Comparison of ENCODE assay signal across 9 mouse cellular contexts in genomic region chr11:70110146-70110545, GRCm38 (mm10). TPM values are rescaled to one million over a fixed set of nuclear protein-coding genes. Genes with fewer than 3 reads are reported as not detected.
A peak's percentile ranks its signal among the peaks of the same experiment; 100 is the strongest.
DNase-seq lines count a peak whose midpoint lies in the region; ATAC-seq and TF ChIP-seq lines count a peak whose summit lies in the region.
"Had no signal": no experiment of that assay in that cellular context is flagged by ENCODE, and none has a peak within 500 bp of the region (broad histone marks: within the 10 kb centered on the region; RNA-seq: fewer than 3 reads in every experiment).

No protein-coding gene starts in this region.

- no peaks in the 10 kb centered on the region for H3K27me3 ChIP-seq in neural tube, embryonic 15.5 days (replicated peaks)
- no peaks in the 10 kb centered on the region for H3K27me3 ChIP-seq in limb, embryonic 11.5 days (ENCODE audit: control insufficient read depth, insufficient read depth, low read length)

- no peak for ATAC-seq in neural tube, embryonic 15.5 days (ENCODE audit: low FRiP score)
- ATAC-seq in limb, embryonic 11.5 days (ENCODE audit: insufficient number of reproducible peaks, low FRiP score, low TSS enrichment, low read depth) = no peak

- no peaks in the 10 kb centered on the region for H3K4me1 ChIP-seq in neural tube, embryonic 15.5 days
- H3K4me1 ChIP-seq in limb, embryonic 11.5 days (ENCODE audit: control insufficient read depth, insufficient read depth, low read length) = no peaks in the 10 kb centered on the region

- WGBS in neural tube, embryonic 15.5 days = 70% methylated on average over 3 of the region's 3 CpGs
- WGBS in limb, embryonic 11.5 days = 72% methylated on average over 3 of the region's 3 CpGs

- H3K4me2 ChIP-seq in neural tube, embryonic 15.5 days = no peak overlapping the region
- no peak overlapping the region for H3K4me2 ChIP-seq in limb, embryonic 11.5 days (ENCODE audit: low read depth, severe bottlenecking)

- no peak overlapping the region for H3K27ac ChIP-seq in gastrocnemius, adult 2 months
- H3K27ac ChIP-seq in neural tube, embryonic 15.5 days (replicated peaks) = no peak overlapping the region
- H3K27ac ChIP-seq in limb, embryonic 11.5 days (replicated peaks; ENCODE audit: low read depth, low read length) = no peak overlapping the region

- DNase-seq in gastrocnemius, adult 2 months = peak; percentile 31
- DNase-seq in gastrocnemius, postnatal 4 days (ENCODE audit: low spot score in 2 of 2) = no peak
- peak; percentile 17 for DNase-seq in neural tube, embryonic 10.5 days (ENCODE audit: extremely low spot score, low spot score)
- DNase-seq in c-Kit-positive CD71-negative TER-119-negative erythroid progenitor cells, embryonic 14.5 days (ENCODE audit: low read depth) = peak; percentile 36
- DNase-seq in limb, embryonic 11.5 days (ENCODE audit: low spot score) = peak; percentile 56
- peak; percentile 22 for DNase-seq in spleen, adult 12 weeks (ENCODE audit: low spot score)
- no peak for DNase-seq in frontal cortex, postnatal 25 days (ENCODE audit: low spot score in 2 of 2)

- no peak overlapping the region for H3K4me3 ChIP-seq in gastrocnemius, adult 2 months
- no peak overlapping the region for H3K4me3 ChIP-seq in neural tube, embryonic 15.5 days (replicated peaks)
- no peak overlapping the region for H3K4me3 ChIP-seq in limb, embryonic 11.5 days (ENCODE audit: low read depth, low read length)

- no peaks in the 10 kb centered on the region for H3K36me3 ChIP-seq in neural tube, embryonic 15.5 days
- no peaks in the 10 kb centered on the region for H3K36me3 ChIP-seq in limb, embryonic 11.5 days (ENCODE audit: control insufficient read depth, insufficient read depth, low read length)

- intact Hi-C loops in gastrocnemius, adult 2 months (cut with DNase I) = no loop called here

- no peak overlapping the region for H3K9ac ChIP-seq in neural tube, embryonic 15.5 days (replicated peaks)
- H3K9ac ChIP-seq in limb, embryonic 11.5 days (ENCODE audit: low read length) = no peak overlapping the region

- H3K9me3 ChIP-seq in neural tube, embryonic 15.5 days (replicated peaks) = no peaks in the 10 kb centered on the region
- H3K9me3 ChIP-seq in limb, embryonic 11.5 days (ENCODE audit: control insufficient read depth, low read length) = no peaks in the 10 kb centered on the region

- TF ChIP-seq CTCF in gastrocnemius, adult 2 months (IDR thresholded peaks at IDR 0.05) = peak; percentile 66

RNA-seq across cellular contexts. Expression of gene Asgr2, which starts 17.7 kb away (rescaled TPM):
- total RNA-seq in gastrocnemius, adult 2 months (2021) = under 1 TPM; 0.22 to 0.31 TPM
- total RNA-seq in gastrocnemius, postnatal 4 days (2021) = under 1 TPM in 1 of 2 experiments, not detected in 1; 0.62 TPM
- 0.18 TPM in 1 of 2 replicates, not detected in the other for polyA plus RNA-seq in neural tube, embryonic 15.5 days (2015; fragmentation: Nextera tagmentation; extraction: Ambion mirVana)
- not detected in 2 replicates for polyA plus RNA-seq in limb, embryonic 11.5 days (2014; fragmentation: Nextera tagmentation; extraction: Ambion mirVana)
- total RNA-seq: left cerebral cortex, postnatal 25 days had no signal

RNA-seq across cellular contexts. Expression of gene Mgl2, which starts 20.0 kb away (rescaled TPM):
- total RNA-seq in gastrocnemius, adult 2 months (2021) = 1 to 10 TPM in 1 of 2 experiments, under 1 TPM in 1; 0.94 to 3.3 TPM
- 1 to 10 TPM; 2.8 to 4.2 TPM for total RNA-seq in gastrocnemius, postnatal 4 days (2021)
- 0.38 and 0.55 TPM in 2 replicates for polyA plus RNA-seq in neural tube, embryonic 15.5 days (2015; fragmentation: Nextera tagmentation; extraction: Ambion mirVana)
- polyA plus RNA-seq in limb, embryonic 11.5 days (2014; fragmentation: Nextera tagmentation; extraction: Ambion mirVana) = 0.21 TPM in 1 of 2 replicates, not detected in the other

RNA-seq across cellular contexts. Expression of gene Clec10a, which starts 45.9 kb away (rescaled TPM):
- 1 to 10 TPM; 2.1 to 2.7 TPM for total RNA-seq in gastrocnemius, adult 2 months (2021)
- 10 to 100 TPM in 1 of 2 experiments, 1 to 10 TPM in 1; 8.6 to 10.5 TPM for total RNA-seq in gastrocnemius, postnatal 4 days (2021)
- polyA plus RNA-seq in neural tube, embryonic 15.5 days (2015; fragmentation: Nextera tagmentation; extraction: Ambion mirVana) = 0.37 and 1.1 TPM in 2 replicates
- not detected in 2 replicates for polyA plus RNA-seq in limb, embryonic 11.5 days (2014; fragmentation: Nextera tagmentation; extraction: Ambion mirVana)

RNA-seq across cellular contexts. Expression of gene Asgr1, which starts 56.3 kb away (rescaled TPM):
- total RNA-seq in gastrocnemius, adult 2 months (2021) = not detected
- under 1 TPM in 1 of 2 experiments, not detected in 1; 0.62 TPM for total RNA-seq in gastrocnemius, postnatal 4 days (2021)
- 1.7 and 2.1 TPM in 2 replicates for polyA plus RNA-seq in neural tube, embryonic 15.5 days (2015; fragmentation: Nextera tagmentation; extraction: Ambion mirVana)
- 1.0 and 1.6 TPM in 2 replicates for polyA plus RNA-seq in limb, embryonic 11.5 days (2014; fragmentation: Nextera tagmentation; extraction: Ambion mirVana)

Comparison
In these comparisons a context has a peak if more than half of its experiments do, and no peak if none do; other contexts are left out.
1. DNase-seq: peak in gastrocnemius, adult 2 months (single experiment), neural tube, embryonic 10.5 days (single experiment), c-Kit-positive CD71-negative TER-119-negative erythroid progenitor cells, embryonic 14.5 days (single experiment), limb, embryonic 11.5 days (single experiment) and spleen, adult 12 weeks (single experiment); none in gastrocnemius, postnatal 4 days (0 of 2) and frontal cortex, postnatal 25 days (0 of 2).